Mouse (Mus musculus) right cerebral cortex, postnatal 14 days (tissue): Measurements from ENCODE around the gene Gm6096.

Experiments used
- DNase-seq: peaks from one replicate; pipeline ENCODE4 v3.0.0; 2022

Gm6096 gene

DNA sequence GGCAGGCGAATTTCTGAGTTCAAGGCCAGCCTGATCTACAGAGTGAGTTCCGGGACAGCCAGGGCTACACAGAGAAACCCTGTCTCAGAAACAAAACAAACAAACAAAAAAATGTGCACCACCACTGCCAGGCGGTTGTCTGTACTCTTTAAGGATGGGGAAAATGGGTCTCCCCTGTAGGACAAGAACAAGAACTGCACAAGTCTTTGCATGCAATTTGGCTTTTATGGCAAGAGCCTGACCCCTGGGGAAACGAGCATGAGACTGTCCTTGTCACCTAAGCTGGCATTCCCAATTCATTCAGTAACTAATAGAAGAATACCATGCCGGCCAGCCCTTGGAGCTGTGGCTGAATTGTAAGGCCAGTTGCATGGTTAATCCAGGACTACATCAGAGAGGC, 15.2 kb upstream of the Gm6096 start:
- DNase-seq: no peak

DNA sequence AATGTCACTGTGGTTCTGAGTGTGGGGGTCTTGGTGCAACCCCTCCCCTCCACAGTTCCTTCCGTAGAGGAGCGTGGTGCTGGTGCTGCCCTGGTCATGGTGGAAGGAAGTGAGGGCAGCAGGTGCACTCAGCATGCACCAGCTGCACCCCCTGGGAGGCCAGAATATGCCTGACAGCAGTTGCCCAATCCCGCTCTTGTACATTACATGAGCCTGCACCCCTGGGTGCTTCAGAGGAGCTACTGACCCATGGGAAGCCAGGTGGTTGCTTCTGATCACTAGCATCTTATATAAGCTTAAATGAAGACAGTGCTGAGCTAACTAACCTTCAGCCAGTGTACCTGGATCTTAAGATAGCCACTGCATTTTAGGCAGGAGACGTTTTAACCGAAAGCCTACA, 12.8 kb upstream of the Gm6096 start:
- DNase-seq: no peak

- no peak for DNase-seq
Measured at GRCm38 (mm10) chr7:34242176-34242575, 8.7 kb upstream of the Gm6096 start.

DNA sequence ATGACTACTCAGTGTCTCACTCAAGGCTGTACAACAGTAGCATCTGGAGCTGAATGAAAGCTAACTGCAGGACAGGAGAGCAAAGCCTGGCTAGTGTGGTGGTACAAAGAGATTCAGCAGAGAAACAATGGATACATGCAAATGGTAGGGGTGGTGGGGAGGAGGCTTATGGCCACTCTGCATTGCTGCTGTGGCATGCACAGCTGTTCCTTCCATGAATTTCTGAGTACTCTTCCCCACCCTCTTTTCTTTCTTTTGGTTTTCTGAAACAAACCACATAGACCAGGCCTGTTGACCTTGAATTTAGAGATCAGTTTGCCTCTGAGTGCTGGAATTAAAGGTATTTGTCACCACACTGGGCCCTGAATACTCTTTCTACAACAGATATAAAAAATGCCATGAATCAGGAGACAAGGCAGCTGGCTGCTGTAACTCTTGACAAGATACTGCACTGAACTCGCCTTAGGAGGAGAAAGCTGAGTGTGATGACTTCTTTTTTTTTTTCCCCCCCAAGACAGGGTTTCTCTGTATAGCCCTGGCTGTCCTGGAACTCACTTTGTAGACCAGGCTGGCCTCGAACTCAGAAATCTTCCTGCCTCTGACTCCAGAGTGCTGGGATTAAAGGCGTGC, 3.9 kb upstream of the Gm6096 start:
- no peak for DNase-seq

- DNase-seq: no peak
Measured at GRCm38 (mm10) chr7:34252030-34252429, 1.2 kb downstream of the Gm6096 start.

GRCm38 (mm10) chr7:34255137-34255536, 4.3 kb downstream of the Gm6096 start:
- no peak for DNase-seq

DNA sequence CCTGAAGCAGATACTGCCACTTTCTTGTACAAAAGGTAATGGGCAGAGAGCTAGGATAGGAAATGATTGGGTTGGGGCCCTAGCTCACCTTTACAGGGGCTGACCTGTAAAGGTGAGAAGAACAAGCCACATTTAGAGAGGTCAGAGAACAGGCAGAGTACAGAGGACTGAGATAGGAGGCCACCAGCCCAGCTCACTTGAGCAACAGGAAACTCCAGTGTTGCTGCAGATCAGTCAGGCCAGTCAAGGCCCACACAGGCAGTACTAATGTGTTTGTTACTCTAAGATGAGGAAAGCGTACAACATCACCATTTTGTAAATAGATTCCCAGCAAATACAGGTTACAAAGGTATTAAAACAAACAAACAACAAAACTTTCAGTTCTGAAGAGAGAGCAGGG, 5.1 kb downstream of the Gm6096 start:
- no peak for DNase-seq

- no peak for DNase-seq
Measured at GRCm38 (mm10) chr7:34257279-34257678, 6.4 kb downstream of the Gm6096 start.

DNA sequence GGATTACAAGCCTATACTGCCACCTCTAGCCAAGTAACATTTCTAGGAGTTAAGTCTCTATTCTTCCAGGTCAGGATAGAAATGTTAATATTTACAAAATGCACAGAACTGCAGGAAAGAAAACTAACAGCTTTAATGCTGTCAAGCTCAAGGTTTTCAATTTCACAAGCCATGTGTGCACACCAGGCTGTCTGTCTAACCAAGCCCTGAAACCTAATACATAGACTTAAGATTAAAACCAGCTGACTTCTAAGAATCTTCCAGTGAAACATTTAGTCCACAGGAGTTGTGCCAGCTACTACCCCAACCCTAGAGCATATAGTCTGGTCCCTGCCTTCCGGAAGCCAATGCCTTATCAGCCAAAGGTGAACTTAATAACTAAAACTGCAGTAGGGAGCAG, 7.6 kb downstream of the Gm6096 start:
- DNase-seq: no peak

DNA sequence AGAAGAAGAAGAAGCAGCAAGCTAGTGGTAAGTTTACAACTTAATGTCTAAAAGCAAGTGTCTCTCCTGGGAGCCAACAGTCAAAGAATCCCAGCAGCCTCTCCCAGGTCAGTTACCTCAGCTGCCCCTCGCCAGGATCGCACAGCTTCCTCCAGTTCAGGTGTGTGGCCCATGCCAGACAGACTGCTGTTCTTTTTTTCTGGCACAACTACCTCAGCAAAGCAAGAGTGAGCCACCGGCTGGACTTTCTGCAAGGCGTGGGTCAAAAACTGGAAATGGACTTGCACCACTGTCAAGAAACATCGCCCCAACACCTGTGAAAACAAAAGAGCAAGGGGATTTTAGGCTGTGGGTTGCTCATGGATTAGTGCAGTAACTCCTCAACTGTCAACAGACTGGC, 12.6 kb downstream of the Gm6096 start:
- no peak for DNase-seq

DNA sequence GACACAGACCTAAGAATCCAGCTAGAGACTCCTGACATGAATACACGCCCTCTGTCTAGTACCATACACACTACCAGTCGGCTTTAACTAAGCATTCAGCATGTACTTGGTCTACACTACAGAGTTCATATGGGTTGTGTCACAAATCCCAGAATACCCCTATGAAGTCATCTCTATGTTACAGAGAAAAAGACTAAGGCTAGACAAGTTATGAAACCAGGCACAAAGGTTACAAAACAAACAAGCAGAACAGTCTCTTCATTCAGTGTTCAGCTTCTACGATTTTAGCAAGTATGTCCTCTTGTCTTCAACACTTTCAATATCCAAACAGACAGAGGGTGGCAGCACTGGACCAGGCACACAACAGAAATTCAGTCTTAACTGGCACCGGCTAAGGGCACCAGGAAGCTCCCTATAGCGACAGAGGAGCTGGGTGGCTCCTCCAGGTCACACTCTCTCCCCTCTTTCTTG, 15.1 kb downstream of the Gm6096 start:
- DNase-seq: peak; percentile 62

DNA sequence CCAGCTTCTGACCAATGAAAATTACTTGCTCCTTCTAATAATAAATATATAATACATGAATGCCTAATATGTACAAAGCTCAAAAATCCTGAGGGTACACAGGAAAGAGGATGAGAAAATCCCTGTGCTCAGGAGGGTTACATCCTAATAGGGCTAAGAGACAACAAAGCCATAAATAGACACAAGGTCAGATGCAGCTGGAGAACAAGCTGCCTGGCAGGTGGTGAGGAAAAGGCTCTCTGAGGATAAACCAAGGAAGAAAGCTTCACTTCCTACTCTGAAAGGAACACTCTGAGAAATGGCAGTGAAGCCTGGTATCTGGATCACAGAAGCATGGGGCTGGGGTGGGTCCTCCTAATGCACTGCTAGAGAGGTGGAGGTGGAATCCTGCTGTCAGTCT, 15.6 kb downstream of the Gm6096 start:
- DNase-seq: no peak

GRCm38 (mm10) chr7:34268463-34268862, 17.6 kb downstream of the Gm6096 start:
- DNase-seq: no peak

DNA sequence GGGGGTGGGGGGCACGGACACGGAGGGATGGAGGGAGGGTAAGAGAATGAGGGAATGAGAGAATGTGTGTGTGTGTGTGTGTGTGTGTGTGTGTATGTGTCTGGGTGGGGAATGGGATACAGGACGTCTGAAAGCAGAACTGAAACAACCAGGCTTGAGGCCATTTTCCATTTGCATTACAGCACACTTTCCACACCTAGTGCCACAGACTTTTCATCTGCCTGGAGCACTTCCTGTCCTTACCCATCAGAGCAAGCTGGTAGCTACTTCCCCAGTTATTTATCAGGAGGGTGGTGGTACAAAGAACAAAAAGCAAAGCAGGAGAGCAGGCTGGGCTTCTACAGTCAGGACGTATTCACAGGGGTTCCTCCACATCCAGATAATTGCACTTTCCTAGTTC, 21.6 kb downstream of the Gm6096 start:
- DNase-seq: no peak

DNA sequence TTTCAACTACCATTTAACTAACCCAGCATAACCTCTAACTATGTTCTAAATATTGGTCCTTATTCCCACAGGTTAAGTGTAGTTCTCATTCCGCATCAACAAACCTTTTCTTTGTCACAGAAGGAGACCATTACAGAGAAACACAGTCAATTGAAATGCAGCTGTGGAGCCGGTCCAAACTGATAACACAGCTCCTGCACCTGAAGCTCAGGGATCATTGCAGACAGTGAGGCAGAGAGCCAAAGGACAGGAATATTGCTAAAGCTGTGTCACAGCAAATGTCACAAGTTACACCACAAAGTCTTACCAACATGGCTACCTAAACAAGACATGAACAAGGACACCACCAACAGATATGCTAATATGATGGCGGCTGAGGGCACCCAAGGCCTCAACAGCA, 25.2 kb downstream of the Gm6096 start:
- no peak for DNase-seq

DNA sequence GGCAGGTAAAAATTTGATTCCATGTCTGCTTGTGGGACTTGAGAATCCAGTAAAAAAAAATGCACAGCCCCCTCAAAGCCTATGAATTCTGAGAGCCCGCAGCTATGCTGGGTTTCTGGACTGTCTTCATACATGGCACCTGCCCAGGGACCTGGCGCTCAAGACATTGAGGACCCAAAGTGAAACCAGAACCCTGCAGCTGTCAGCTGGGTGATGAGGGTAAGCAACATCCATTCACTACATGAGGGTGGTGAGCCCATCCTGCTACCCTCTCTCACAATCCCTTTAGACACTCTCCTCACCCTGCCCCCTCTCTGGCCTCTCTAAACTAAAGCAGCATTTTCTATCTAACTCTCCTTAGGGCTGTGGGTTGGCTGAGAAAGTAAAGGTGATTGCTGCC, 26.8 kb downstream of the Gm6096 start:
- no peak for DNase-seq

DNA sequence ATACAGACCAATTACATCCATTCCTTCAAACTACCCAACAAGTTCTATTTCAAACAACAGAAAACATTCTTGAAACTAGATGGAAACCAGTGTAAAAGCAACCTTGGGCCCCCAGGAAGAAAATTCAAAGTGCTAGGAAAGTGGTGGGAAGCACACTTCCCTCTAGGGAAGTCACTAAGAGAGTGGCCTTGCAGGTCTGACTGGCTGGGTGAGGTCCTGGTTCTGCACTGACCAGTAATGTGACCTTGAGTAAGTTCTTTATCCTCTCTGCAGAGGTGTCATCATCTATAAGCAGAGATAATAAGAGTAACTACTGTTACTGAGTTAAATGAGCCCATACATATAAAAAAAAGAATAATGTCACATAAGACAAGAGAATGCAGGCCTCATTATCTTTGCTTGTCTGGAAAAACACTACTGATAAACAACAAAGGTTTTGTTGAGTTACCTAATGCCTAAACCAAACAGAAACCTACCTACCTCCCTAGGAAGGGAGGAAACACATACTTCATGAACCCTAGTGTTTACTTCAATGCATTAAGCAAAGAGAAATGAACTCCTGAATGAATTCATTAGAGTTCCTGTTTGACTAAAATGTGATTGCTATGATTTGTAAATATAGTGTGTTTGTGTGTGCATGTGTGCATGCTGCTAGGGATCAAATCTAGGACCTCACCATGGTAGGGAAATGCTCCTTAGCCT, 39.8 kb downstream of the Gm6096 start:
- no peak for DNase-seq

- no peak for DNase-seq
Measured at GRCm38 (mm10) chr7:34291265-34291664, 40.4 kb downstream of the Gm6096 start.

DNA sequence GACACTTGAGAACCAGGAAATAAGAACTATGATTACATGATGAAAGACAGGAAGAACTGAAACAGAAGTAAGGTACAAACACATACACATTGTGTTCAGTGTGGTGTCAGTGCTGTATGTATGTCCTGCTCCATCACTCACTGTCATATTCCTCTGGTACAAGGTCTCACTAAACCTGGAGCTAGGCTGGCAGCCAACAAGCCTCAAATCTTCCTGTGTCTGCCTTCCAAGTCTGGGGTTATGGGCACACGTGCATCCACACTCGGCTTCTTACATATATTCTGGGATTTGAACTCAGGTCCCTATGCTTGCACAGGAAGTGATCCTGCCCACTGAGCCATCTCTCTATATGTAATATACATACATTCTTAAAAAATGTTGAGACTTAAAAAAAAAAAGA, 41.8 kb downstream of the Gm6096 start:
- DNase-seq: no peak

DNA sequence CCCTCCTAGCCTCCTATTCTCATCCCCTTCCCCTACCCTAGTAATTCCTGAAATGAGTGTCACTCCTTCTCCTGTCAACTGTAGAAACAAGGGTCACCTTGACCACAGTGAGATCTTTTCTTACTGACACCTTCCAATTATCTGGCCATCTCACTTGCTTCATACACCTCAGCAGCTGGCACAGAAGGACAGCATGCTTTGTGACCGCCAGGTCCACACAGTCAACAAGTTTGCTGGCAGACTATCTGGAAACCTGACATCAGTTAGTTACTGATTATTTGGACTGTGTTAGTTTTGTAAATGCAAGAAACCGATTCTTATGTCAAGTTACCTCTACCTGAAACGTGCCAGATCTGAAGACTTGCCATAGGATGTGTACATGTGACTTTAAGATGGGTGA, 45.3 kb downstream of the Gm6096 start:
- no peak for DNase-seq

DNA sequence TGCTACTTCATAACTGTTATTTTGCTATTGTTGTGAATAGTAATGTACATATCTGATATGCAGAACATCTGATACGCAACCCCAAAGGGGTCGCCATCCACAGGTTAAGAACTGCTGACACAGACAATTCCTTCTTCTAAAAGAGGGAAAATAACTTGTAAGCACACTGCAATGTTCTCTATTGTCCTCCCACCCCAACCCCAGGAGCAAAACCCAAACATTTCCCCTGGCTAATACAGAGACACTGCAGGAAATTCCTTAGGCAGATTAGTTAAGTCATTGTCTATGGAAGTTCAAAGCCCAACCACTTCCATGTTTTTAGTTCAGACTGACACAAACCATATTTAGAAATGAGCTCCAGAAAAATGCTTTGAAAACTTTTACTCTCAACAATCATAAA, 48.0 kb downstream of the Gm6096 start:
- DNase-seq: no peak
